Mouse (Mus musculus) liver, postnatal 0 days (tissue): ENCODE data around the gene Tbc1d13. TPM values are rescaled to one million over a fixed set of nuclear protein-coding genes. Genes with fewer than 3 reads are reported as not detected.

ENCODE experiments used
- ATAC-seq: fragments of 200-750 bp; cut with Nextera tagmentation; 2 replicates; pipeline ENCODE4 v1.8.0; 2017; ENCODE audit warnings: mild to moderate bottlenecking, moderate library complexity
- DNase-seq: peaks from one replicate; pipeline ENCODE4 v3.0.0-alpha.2; 2016
- H3K27ac ChIP-seq: fragments of 300-500 bp; sonication (generic); 2 replicates; pipeline ENCODE4 v1.5.1; 2014; ENCODE audit warnings: antibody characterized with exemption, moderate library complexity, mild to moderate bottlenecking, low read depth
- H3K27me3 ChIP-seq: fragments of 300-500 bp; sonication (generic); 2 replicates; pipeline ENCODE4 v1.6.1; 2014; ENCODE audit warnings: low read length, control low read depth, mixed read lengths; ENCODE audit not compliant: insufficient read depth
- H3K36me3 ChIP-seq: fragments of 300-500 bp; sonication (generic); replicated peaks from 2 replicates; pipeline ENCODE4 v1.6.1; 2014; ENCODE audit warnings: mild to moderate bottlenecking, control low read depth, low read length, moderate library complexity, mixed read lengths; ENCODE audit not compliant: insufficient read depth
- H3K4me1 ChIP-seq: fragments of 300-500 bp; sonication (generic); 2 replicates; pipeline ENCODE4 v1.6.1; 2014; ENCODE audit warnings: antibody characterized with exemption, mild to moderate bottlenecking, control low read depth; ENCODE audit not compliant: insufficient read depth
- H3K4me2 ChIP-seq: fragments of 300-500 bp; sonication (generic); 2 replicates; pipeline ENCODE4 v1.6.1; 2014; ENCODE audit warnings: low read depth, mild to moderate bottlenecking, low read length, moderate library complexity, mixed read lengths
- H3K4me3 ChIP-seq: fragments of 300-500 bp; sonication (generic); 2 replicates; pipeline ENCODE4 v1.5.1; 2014; ENCODE audit warnings: low read depth, low read length
- H3K9ac ChIP-seq: fragments of 300-500 bp; sonication (generic); replicated peaks from 2 replicates; pipeline ENCODE4 v1.6.1; 2014; ENCODE audit warnings: mild to moderate bottlenecking, moderate library complexity
- H3K9me3 ChIP-seq: fragments of 300-500 bp; sonication (generic); 2 replicates; pipeline ENCODE4 v1.6.1; 2016; ENCODE audit warnings: mild to moderate bottlenecking, control low read depth, low read length, mixed read lengths
- CTCF ChIP-seq: sonication (generic); IDR thresholded peaks from 2 replicates; pipeline ENCODE4 v1.5.1; 2016; ENCODE audit warnings: antibody characterized with exemption, low read depth
- EP300 ChIP-seq: IDR thresholded peaks from 2 replicates; pipeline ENCODE4 v1.6.1; 2016; ENCODE audit warnings: antibody characterized with exemption, low read depth, mild to moderate bottlenecking
- WGBS: fragments of 180-500 bp; shearing (Covaris S2); extraction: QIAGEN DNeasy Blood & Tissue Kit; methylation state at CpG from one replicate; pipeline ENCODE4 v1.1.7; 2014; ENCODE audit not compliant: insufficient replicate concordance; 5-methylcytosine and 5-hydroxymethylcytosine counted together
- polyA plus RNA-seq: library from polyadenylated mRNA; unstranded; fragments of >200 nt; fragmentation: Nextera tagmentation; extraction: Ambion mirVana; gene quantifications from 2 replicates; pipeline ENCODE4 v1.2.1, GENCODE M21; 2015

Tbc1d13 gene
- polyA plus RNA-seq, 1 experiment from 2014 or later = 1.8 TPM

DNA sequence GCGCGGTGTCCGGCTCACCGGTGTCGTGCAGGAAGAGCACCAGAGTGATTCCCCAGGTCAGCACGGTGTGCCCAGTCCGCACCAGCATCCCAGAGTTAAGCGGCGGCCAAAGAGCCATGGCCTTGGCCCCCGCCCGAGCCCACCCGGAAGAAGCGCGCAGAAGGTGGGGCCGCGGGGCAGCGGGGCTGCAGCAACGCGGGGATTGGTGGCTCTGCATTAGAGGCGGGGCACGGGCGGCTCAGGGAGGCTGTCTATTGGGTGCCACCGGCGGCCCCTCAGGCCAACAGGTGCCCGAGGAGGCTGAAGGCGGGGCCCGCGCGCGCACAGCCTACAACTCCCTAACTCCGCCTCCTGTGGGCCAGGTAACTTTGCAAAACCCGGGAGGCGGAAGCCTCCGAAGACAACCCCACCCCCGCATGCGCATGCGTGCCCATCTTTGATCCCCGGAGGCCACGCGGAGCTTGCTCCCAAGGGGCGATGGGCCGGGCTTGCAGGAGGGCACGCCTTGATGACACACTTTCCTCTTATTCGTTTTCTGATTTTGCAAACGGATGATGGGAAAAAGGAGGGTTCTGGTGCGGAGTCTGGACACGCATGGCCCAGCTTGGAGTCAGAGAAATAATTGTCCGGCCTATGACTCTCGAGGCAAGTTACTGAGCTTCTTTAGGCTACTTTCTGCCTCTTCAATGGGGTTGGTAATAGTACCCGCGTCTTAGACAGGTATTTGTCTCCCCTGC, 39.9 kb upstream of the Tbc1d13 start, which contains the start of gene Zdhhc12:
Gene Zdhhc12 (minus strand): TSS at position 178 of the 737 bp plus-strand sequence.
- peak within 1 kb of the TSS; percentile 66 for H3K27ac ChIP-seq
- TF ChIP-seq CTCF (no peak), EP300 (no peak)
- peak; percentile 99 for ATAC-seq
- peak within 1 kb of the TSS; percentile 85 for H3K4me2 ChIP-seq
- H3K4me3 ChIP-seq = peak within 1 kb of the TSS; percentile 85
- WGBS = under 1% methylated on average over 51 of the region's 51 CpGs
- peak; percentile 97 for DNase-seq
- no peaks in the 10 kb centered on the region for H3K27me3 ChIP-seq
- H3K36me3 ChIP-seq = peaks cover 6% of the 10 kb centered on the region
- peaks cover 19% of the 10 kb centered on the region for H3K4me1 ChIP-seq
- no peaks in the 10 kb centered on the region for H3K9me3 ChIP-seq
- H3K9ac ChIP-seq = peak within 1 kb of the TSS; percentile 79

GRCm38 (mm10) chr2:30094208-30094588, 39.3 kb upstream of the Tbc1d13 start:
- 3% methylated on average over 13 of the region's 13 CpGs for WGBS
- H3K4me3 ChIP-seq = peak overlapping the region; percentile 85
- peak overlapping the region; percentile 85 for H3K4me2 ChIP-seq
- H3K4me1 ChIP-seq = peaks cover 19% of the 10 kb centered on the region
- ATAC-seq (no peak), DNase-seq (peak; percentile 40)
- TF ChIP-seq CTCF (no peak), EP300 (no peak)
- peak overlapping the region; percentile 64 for H3K27ac ChIP-seq
- peak overlapping the region; percentile 59; the same call in 1 of the 2 replicates for H3K9ac ChIP-seq
- peaks cover 6% of the 10 kb centered on the region for H3K36me3 ChIP-seq
- H3K27me3 ChIP-seq = no peaks in the 10 kb centered on the region
- no peaks in the 10 kb centered on the region for H3K9me3 ChIP-seq

GRCm38 (mm10) chr2:30095882-30096527, 37.5 kb upstream of the Tbc1d13 start:
- H3K4me1 ChIP-seq = peaks cover 19% of the 10 kb centered on the region
- no peak for TF ChIP-seq EP300
- TF ChIP-seq CTCF = peak; percentile 86
- ATAC-seq (no peak), DNase-seq (peak; percentile 72)
- H3K9me3 ChIP-seq = no peaks in the 10 kb centered on the region
- no peaks in the 10 kb centered on the region for H3K27me3 ChIP-seq
- H3K4me2 ChIP-seq = no peak overlapping the region
- WGBS = 61% methylated on average over 2 of the region's 2 CpGs
- no peak overlapping the region for H3K27ac ChIP-seq
- H3K9ac ChIP-seq = no peak overlapping the region
- peaks cover 8% of the 10 kb centered on the region for H3K36me3 ChIP-seq
- no peak overlapping the region for H3K4me3 ChIP-seq

DNA sequence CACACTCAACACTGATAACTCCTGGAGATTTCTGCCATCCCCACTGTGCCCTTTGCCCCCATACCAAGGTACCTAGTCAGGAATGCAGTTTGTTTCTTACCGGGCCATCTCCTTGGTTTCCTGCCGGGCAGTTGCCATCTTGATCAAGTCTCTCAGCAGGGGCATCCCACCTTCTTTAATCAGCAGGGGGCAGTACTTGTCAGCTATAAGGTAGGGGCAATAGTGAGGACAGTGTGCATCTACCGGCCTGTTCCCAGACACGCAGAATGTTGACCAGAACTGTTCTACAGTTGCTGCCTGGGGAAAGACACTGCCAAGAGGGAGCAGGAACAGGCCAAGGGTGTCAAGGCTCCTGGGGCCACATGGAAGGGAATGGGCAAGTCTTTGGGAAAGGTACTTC, 33.3 kb upstream of the Tbc1d13 start:
- ATAC-seq (no peak), DNase-seq (no peak)
- no peak overlapping the region for H3K27ac ChIP-seq
- H3K36me3 ChIP-seq = peaks cover 24% of the 10 kb centered on the region
- no peaks in the 10 kb centered on the region for H3K9me3 ChIP-seq
- H3K4me3 ChIP-seq = no peak overlapping the region
- H3K27me3 ChIP-seq = no peaks in the 10 kb centered on the region
- H3K4me2 ChIP-seq = no peak overlapping the region
- no peak overlapping the region for H3K9ac ChIP-seq
- no peaks in the 10 kb centered on the region for H3K4me1 ChIP-seq
- TF ChIP-seq EP300 (no peak), CTCF (peak; percentile 43)
- WGBS = 60% methylated on average over 4 of the region's 4 CpGs

- no peaks in the 10 kb centered on the region for H3K4me1 ChIP-seq
- DNase-seq = peak; percentile 74
- no peaks in the 10 kb centered on the region for H3K27me3 ChIP-seq
- no peak overlapping the region for H3K4me3 ChIP-seq
- H3K9ac ChIP-seq = no peak overlapping the region
- H3K9me3 ChIP-seq = no peaks in the 10 kb centered on the region
- H3K27ac ChIP-seq = no peak overlapping the region
- peaks cover 41% of the 10 kb centered on the region for H3K36me3 ChIP-seq
- ATAC-seq = peak; percentile 55
- no peak overlapping the region for H3K4me2 ChIP-seq
- TF ChIP-seq CTCF (peak; percentile 93), EP300 (no peak)
Measured at GRCm38 (mm10) chr2:30106364-30106763, 27.2 kb upstream of the Tbc1d13 start.

- H3K36me3 ChIP-seq = peaks cover 37% of the 10 kb centered on the region
- H3K4me3 ChIP-seq = no peak overlapping the region
- H3K4me1 ChIP-seq = no peaks in the 10 kb centered on the region
- ATAC-seq = no peak
- DNase-seq = no peak
- TF ChIP-seq CTCF = no peak
- no peak for TF ChIP-seq EP300
- no peak overlapping the region for H3K4me2 ChIP-seq
- 83% methylated on average over 5 of the region's 5 CpGs for WGBS
- no peaks in the 10 kb centered on the region for H3K9me3 ChIP-seq
- no peak overlapping the region for H3K9ac ChIP-seq
- H3K27me3 ChIP-seq = no peaks in the 10 kb centered on the region
- H3K27ac ChIP-seq = no peak overlapping the region
Measured at GRCm38 (mm10) chr2:30107646-30108045, 25.9 kb upstream of the Tbc1d13 start.
